Mouse (Mus musculus): ENCODE results near the gene Dcp1b.

DNA sequence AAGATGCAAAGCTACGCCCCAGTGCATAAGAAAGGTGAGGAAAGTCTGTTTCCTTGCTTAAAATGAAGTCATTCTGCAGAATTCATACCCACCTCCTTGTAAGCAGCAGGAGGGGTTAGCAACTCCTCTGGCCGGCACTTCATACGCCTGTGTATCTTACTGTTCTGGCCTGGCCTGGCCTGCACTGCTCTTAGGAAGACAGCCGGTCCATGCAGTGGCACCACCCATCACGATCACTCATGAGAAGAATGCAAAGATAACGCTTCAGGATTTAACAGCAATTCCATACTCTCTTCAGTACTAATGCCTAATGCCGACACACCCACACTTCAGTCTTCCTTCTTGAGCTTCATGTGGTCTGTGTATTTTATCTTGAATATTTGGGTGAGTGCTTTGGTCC, 29.2 kb downstream of the Dcp1b start:
- TF ChIP-seq HCFC1 (IDR thresholded peaks at IDR 0.05; ENCODE audit: borderline replicate concordance, insufficient read depth, low read length) (no peak), CHD2 (IDR thresholded peaks at IDR 0.05; ENCODE audit: low read depth, low read length) (no peak), ZNF384 (IDR thresholded peaks at IDR 0.05; ENCODE audit: low read depth, low read length) (no peak), ZC3H11A (IDR thresholded peaks at IDR 0.05; ENCODE audit: borderline replicate concordance, low read depth, low read length) (no peak), MAFK (IDR thresholded peaks at IDR 0.05; ENCODE audit: insufficient read depth, low read depth, low read length) (no peak)
